Mouse (Mus musculus): ENCODE data around the gene Arcn1.
"Not testable (repeated sequence)": the region's sequence is repeated elsewhere in the genome, so short reads cannot be mapped to it uniquely, and the experiment has no call there.

The Arcn1 gene

GRCm38 (mm10) chr9:44767101-44768028, at the start of gene Arcn1, which contains the start of gene Ift46:
TSS of gene Arcn1 (minus strand) at chr9:44767845.
TSS of gene Ift46 (plus strand) at chr9:44767908.
- DNase-seq (ENCODE audit: low spot score): peak; percentile 85

- no peak for DNase-seq (ENCODE audit: low spot score)
Observed at GRCm38 (mm10) chr9:44814179-44814578, 46.5 kb upstream of the Arcn1 start.

- DNase-seq (ENCODE audit: low spot score): no peak
Observed at GRCm38 (mm10) chr9:44810316-44810715, 42.7 kb upstream of the Arcn1 start.

GRCm38 (mm10) chr9:44807778-44808177, 40.1 kb upstream of the Arcn1 start:
- DNase-seq (ENCODE audit: low spot score): no peak

- peak; percentile 34 for DNase-seq (ENCODE audit: low spot score)
Observed at GRCm38 (mm10) chr9:44807141-44807540, 39.5 kb upstream of the Arcn1 start.

- no peak for DNase-seq (ENCODE audit: low spot score)
Observed at GRCm38 (mm10) chr9:44805536-44805935, 37.9 kb upstream of the Arcn1 start.

GRCm38 (mm10) chr9:44804678-44805077, 37.0 kb upstream of the Arcn1 start:
- DNase-seq (ENCODE audit: low spot score): no peak

GRCm38 (mm10) chr9:44802808-44803450, 35.3 kb upstream of the Arcn1 start, which contains the start of gene Ttc36:
TSS of gene Ttc36 (minus strand) at chr9:44803072.
- DNase-seq (ENCODE audit: low spot score): peak; percentile 75

- no peak for DNase-seq (ENCODE audit: low spot score)
Observed at GRCm38 (mm10) chr9:44801669-44802068, 34.0 kb upstream of the Arcn1 start.

GRCm38 (mm10) chr9:44799958-44800324, 32.3 kb upstream of the Arcn1 start:
- no peak for DNase-seq (ENCODE audit: low spot score)

GRCm38 (mm10) chr9:44799102-44799957, 31.7 kb upstream of the Arcn1 start, which contains the start of gene Tmem25:
TSS of gene Tmem25 (minus strand) at chr9:44799307.
- DNase-seq (ENCODE audit: low spot score): peak; percentile 88

GRCm38 (mm10) chr9:44798298-44798697, 30.7 kb upstream of the Arcn1 start:
- DNase-seq (ENCODE audit: low spot score): no peak

GRCm38 (mm10) chr9:44792842-44793241, 25.2 kb upstream of the Arcn1 start:
- no peak for DNase-seq (ENCODE audit: low spot score)

GRCm38 (mm10) chr9:44772750-44773651, 5.4 kb upstream of the Arcn1 start:
- DNase-seq (ENCODE audit: low spot score): peak; percentile 95

GRCm38 (mm10) chr9:44772392-44772749, 4.7 kb upstream of the Arcn1 start:
- no peak for DNase-seq (ENCODE audit: low spot score)

- no peak for DNase-seq (ENCODE audit: low spot score)
Observed at GRCm38 (mm10) chr9:44771376-44771775, 3.7 kb upstream of the Arcn1 start.

- DNase-seq (ENCODE audit: low spot score): not testable (repeated sequence)
Observed at GRCm38 (mm10) chr9:44768029-44768394, 367 bp upstream of the Arcn1 start.

- no peak for DNase-seq (ENCODE audit: low spot score)
Observed at GRCm38 (mm10) chr9:44760873-44761272, 6.8 kb downstream of the Arcn1 start.

- no peak for DNase-seq (ENCODE audit: low spot score)
Observed at GRCm38 (mm10) chr9:44748473-44748872, 19.2 kb downstream of the Arcn1 start.

GRCm38 (mm10) chr9:44747341-44747740, 20.3 kb downstream of the Arcn1 start:
- DNase-seq (ENCODE audit: low spot score): no peak

- DNase-seq (ENCODE audit: low spot score): no peak
Observed at GRCm38 (mm10) chr9:44746666-44747065, 21.0 kb downstream of the Arcn1 start.
